Mouse (Mus musculus): ENCODE data around the gene Celsr1. TPM values are rescaled to one million over a fixed set of nuclear protein-coding genes. Genes with fewer than 3 reads are reported as not detected.

Gene Celsr1
- total and polyA plus RNA-seq, 2 experiments: 2.4 to 11.5 TPM

- Histone ChIP-seq H3K79me2 (ENCODE audit: control insufficient read depth, insufficient read depth, low read length) (peaks cover 21% of the 10 kb centered on the region; the same call in 1 of the 2 replicates), H3K4me1 (ENCODE audit: control insufficient read depth, insufficient read depth, low read length) (peaks cover 5% of the 10 kb centered on the region), H3K9ac (ENCODE audit: low read depth, low read length) (no peak overlapping the region), H3K27ac (replicated peaks; ENCODE audit: insufficient read depth, low read depth, low read length) (no peak overlapping the region), H3K27me3 (ENCODE audit: control insufficient read depth, insufficient read depth, low read length) (no peaks in the 10 kb centered on the region), H3K36me3 (ENCODE audit: control insufficient read depth, insufficient read depth, low read length) (no peaks in the 10 kb centered on the region), H3K4me3 (ENCODE audit: insufficient read depth, low read depth, low read length) (no peak overlapping the region)
- DNase-seq (ENCODE audit: extremely low read depth, low read depth, low spot score): no peak
- WGBS: 77% methylated on average over 6 of the region's 6 CpGs
- TF ChIP-seq CTCF (IDR thresholded peaks at IDR 0.05; ENCODE audit: low read depth, low read length): no peak
- no peak for TF ChIP-seq POLR2A (IDR thresholded peaks at IDR 0.05; ENCODE audit: extremely low read depth, insufficient read depth, low read length)
Observed at GRCm38 (mm10) chr15:86061848-86062481, 28.4 kb upstream of the Celsr1 start.

DNA sequence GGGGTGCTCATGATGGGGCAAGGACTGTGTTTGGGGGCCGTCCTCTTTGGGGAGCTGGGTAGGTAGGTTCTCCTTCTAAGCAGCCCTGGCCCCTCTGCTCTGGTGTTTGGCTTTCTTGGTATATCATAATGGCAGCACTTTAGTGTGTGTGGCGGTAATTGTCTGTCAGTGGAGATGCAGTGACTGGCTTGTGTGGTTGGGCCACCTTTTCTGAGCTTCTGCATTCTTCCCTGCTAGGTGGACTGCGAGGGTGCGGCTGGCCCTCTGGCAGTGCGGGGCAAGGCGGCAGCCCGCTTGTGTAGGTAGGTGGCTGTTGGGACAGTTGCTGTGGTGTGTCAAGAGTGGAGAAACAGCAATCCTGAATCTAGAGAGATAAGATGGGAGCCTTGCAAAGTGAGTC is 27.6 kb upstream of the Celsr1 start:
- Histone ChIP-seq H3K36me3 (ENCODE audit: control insufficient read depth, insufficient read depth, low read length) (no peaks in the 10 kb centered on the region), H3K79me2 (ENCODE audit: control insufficient read depth, insufficient read depth, low read length) (peaks cover 21% of the 10 kb centered on the region; the same call in 1 of the 2 replicates), H3K27me3 (ENCODE audit: control insufficient read depth, insufficient read depth, low read length) (no peaks in the 10 kb centered on the region), H3K4me1 (ENCODE audit: control insufficient read depth, insufficient read depth, low read length) (peaks cover 5% of the 10 kb centered on the region), H3K4me3 (ENCODE audit: insufficient read depth, low read depth, low read length) (no peak overlapping the region), H3K9ac (ENCODE audit: low read depth, low read length) (no peak overlapping the region), H3K27ac (replicated peaks; ENCODE audit: insufficient read depth, low read depth, low read length) (no peak overlapping the region)
- 95% methylated on average over 7 of the region's 7 CpGs for WGBS
- no peak for TF ChIP-seq CTCF (IDR thresholded peaks at IDR 0.05; ENCODE audit: low read depth, low read length)
- TF ChIP-seq POLR2A (IDR thresholded peaks at IDR 0.05; ENCODE audit: extremely low read depth, insufficient read depth, low read length): no peak
- no peak for DNase-seq (ENCODE audit: extremely low read depth, low read depth, low spot score)

- Histone ChIP-seq H3K27ac (replicated peaks; ENCODE audit: insufficient read depth, low read depth, low read length) (no peak overlapping the region), H3K36me3 (ENCODE audit: control insufficient read depth, insufficient read depth, low read length) (no peaks in the 10 kb centered on the region), H3K27me3 (ENCODE audit: control insufficient read depth, insufficient read depth, low read length) (no peaks in the 10 kb centered on the region), H3K4me1 (ENCODE audit: control insufficient read depth, insufficient read depth, low read length) (peaks cover 5% of the 10 kb centered on the region), H3K4me3 (ENCODE audit: insufficient read depth, low read depth, low read length) (no peak overlapping the region), H3K79me2 (ENCODE audit: control insufficient read depth, insufficient read depth, low read length) (peaks cover 17% of the 10 kb centered on the region; the same call in 1 of the 2 replicates), H3K9ac (ENCODE audit: low read depth, low read length) (no peak overlapping the region)
- DNase-seq (ENCODE audit: extremely low read depth, low read depth, low spot score): no peak
- 91% methylated on average over 12 of the region's 12 CpGs for WGBS
- TF ChIP-seq CTCF (IDR thresholded peaks at IDR 0.05; ENCODE audit: low read depth, low read length) (no peak), POLR2A (IDR thresholded peaks at IDR 0.05; ENCODE audit: extremely low read depth, insufficient read depth, low read length) (no peak)
Observed at GRCm38 (mm10) chr15:86060581-86060980, 27.0 kb upstream of the Celsr1 start.

- 78% methylated on average over 7 of the region's 7 CpGs for WGBS
- Histone ChIP-seq H3K9ac (ENCODE audit: low read depth, low read length) (no peak overlapping the region), H3K4me3 (ENCODE audit: insufficient read depth, low read depth, low read length) (no peak overlapping the region), H3K79me2 (ENCODE audit: control insufficient read depth, insufficient read depth, low read length) (peaks cover 11% of the 10 kb centered on the region; the same call in 1 of the 2 replicates), H3K27ac (replicated peaks; ENCODE audit: insufficient read depth, low read depth, low read length) (no peak overlapping the region), H3K27me3 (ENCODE audit: control insufficient read depth, insufficient read depth, low read length) (no peaks in the 10 kb centered on the region), H3K36me3 (ENCODE audit: control insufficient read depth, insufficient read depth, low read length) (no peaks in the 10 kb centered on the region), H3K4me1 (ENCODE audit: control insufficient read depth, insufficient read depth, low read length) (peaks cover 5% of the 10 kb centered on the region)
- DNase-seq (ENCODE audit: extremely low read depth, low read depth, low spot score): no peak
- TF ChIP-seq CTCF (IDR thresholded peaks at IDR 0.05; ENCODE audit: low read depth, low read length): no peak
- no peak for TF ChIP-seq POLR2A (IDR thresholded peaks at IDR 0.05; ENCODE audit: extremely low read depth, insufficient read depth, low read length)
Observed at GRCm38 (mm10) chr15:86059835-86060380, 26.3 kb upstream of the Celsr1 start.

GRCm38 (mm10) chr15:86058931-86059834 is 25.6 kb upstream of the Celsr1 start:
- H3K9ac ChIP-seq (ENCODE audit: low read depth, low read length): peak overlapping the region; percentile 97
- H3K27me3 ChIP-seq (ENCODE audit: control insufficient read depth, insufficient read depth, low read length): no peaks in the 10 kb centered on the region
- H3K4me3 ChIP-seq (ENCODE audit: insufficient read depth, low read depth, low read length): peak overlapping the region; percentile 95
- no peak for DNase-seq (ENCODE audit: extremely low read depth, low read depth, low spot score)
- 4% methylated on average over 49 of the region's 49 CpGs for WGBS
- H3K79me2 ChIP-seq (ENCODE audit: control insufficient read depth, insufficient read depth, low read length): peaks cover 5% of the 10 kb centered on the region; the same call in 1 of the 2 replicates
- H3K36me3 ChIP-seq (ENCODE audit: control insufficient read depth, insufficient read depth, low read length): no peaks in the 10 kb centered on the region
- peaks cover 5% of the 10 kb centered on the region for H3K4me1 ChIP-seq (ENCODE audit: control insufficient read depth, insufficient read depth, low read length)
- TF ChIP-seq CTCF (IDR thresholded peaks at IDR 0.05; ENCODE audit: low read depth, low read length): no peak
- TF ChIP-seq POLR2A (IDR thresholded peaks at IDR 0.05; ENCODE audit: extremely low read depth, insufficient read depth, low read length): no peak
- H3K27ac ChIP-seq (replicated peaks; ENCODE audit: insufficient read depth, low read depth, low read length): no peak overlapping the region
